Comparison of ENCODE assay signal across 21 mouse cellular contexts in the genomic region with DNA sequence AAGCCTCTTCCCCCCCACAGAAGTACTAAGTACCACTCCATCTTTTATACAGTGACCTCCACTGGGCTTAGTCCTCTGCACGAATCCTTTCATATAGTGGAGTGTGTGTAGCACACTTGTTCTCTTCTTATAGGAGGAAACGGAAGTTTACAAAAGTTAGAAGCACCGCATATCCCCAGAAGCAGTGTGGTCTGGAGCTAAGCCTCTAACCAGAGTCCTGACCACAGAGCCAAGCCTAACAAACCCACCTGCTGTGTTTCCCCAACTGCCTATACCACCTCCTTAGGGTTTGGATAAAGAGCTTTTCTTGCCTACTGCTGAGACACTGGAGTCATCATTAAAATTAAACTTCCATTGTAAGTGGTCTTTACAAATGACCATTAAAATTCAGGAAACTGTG.
DNase-seq lines count a peak whose midpoint lies in the region; ATAC-seq lines count a peak whose summit lies in the region.
"Had no signal": no experiment of that assay in that cellular context is flagged by ENCODE, and none has a peak within 500 bp of the region (broad histone marks: within the 10 kb centered on the region; RNA-seq: fewer than 3 reads in every experiment).

No protein-coding gene starts in this region.

- H3K4me1 ChIP-seq in midbrain, embryonic 13.5 days (replicated peaks): no peaks in the 10 kb centered on the region
- H3K4me1 ChIP-seq: embryonic facial prominence, embryonic 10.5 days; embryonic facial prominence, embryonic 12.5 days; forebrain, embryonic 13.5 days; forebrain, embryonic 15.5 days had no signal

- H3K4me3 ChIP-seq in midbrain, embryonic 13.5 days (replicated peaks): no peak overlapping the region
- H3K4me3 ChIP-seq: embryonic facial prominence, embryonic 10.5 days; embryonic facial prominence, embryonic 12.5 days; forebrain, embryonic 13.5 days; forebrain, embryonic 15.5 days had no signal

- H3K9me3 ChIP-seq in midbrain, embryonic 13.5 days: no peaks in the 10 kb centered on the region
- H3K9me3 ChIP-seq: embryonic facial prominence, embryonic 10.5 days; embryonic facial prominence, embryonic 12.5 days; forebrain, embryonic 15.5 days had no signal

- ATAC-seq in granulocyte monocyte progenitor cell, adult 5-6 weeks (replicated peaks; ENCODE audit: poor library complexity, severe bottlenecking): peak; percentile 27; the same call in 1 of the 2 replicates
- 0 out of 2 replicates have a peak, but pooled peaks have one; percentile 27 for ATAC-seq in megakaryocyte, adult 5-6 weeks (ENCODE audit: poor library complexity, severe bottlenecking)
- ATAC-seq in midbrain, embryonic 13.5 days: no peak
- ATAC-seq: forebrain, embryonic 13.5 days; forebrain, embryonic 15.5 days; forebrain, postnatal 0 days had no signal

- no peaks in the 10 kb centered on the region for H3K36me3 ChIP-seq in splenic B cell, adult 2 months (ENCODE audit: control insufficient read depth, insufficient read depth, low read length, poor library complexity, severe bottlenecking)
- H3K36me3 ChIP-seq in midbrain, embryonic 13.5 days: no peaks in the 10 kb centered on the region
- H3K36me3 ChIP-seq: embryonic facial prominence, embryonic 10.5 days; embryonic facial prominence, embryonic 12.5 days; forebrain, embryonic 15.5 days had no signal

- 46% methylated on average over 3 of the region's 3 CpGs for WGBS in midbrain, embryonic 13.5 days

- H3K27me3 ChIP-seq in splenic B cell, adult 2 months (ENCODE audit: control insufficient read depth, insufficient read depth, low read length, poor library complexity, severe bottlenecking): no peaks in the 10 kb centered on the region
- no peaks in the 10 kb centered on the region for H3K27me3 ChIP-seq in midbrain, embryonic 13.5 days
- H3K27me3 ChIP-seq: embryonic facial prominence, embryonic 12.5 days; forebrain, embryonic 13.5 days; forebrain, embryonic 15.5 days had no signal

- no peak overlapping the region for H3K9ac ChIP-seq in midbrain, embryonic 13.5 days (replicated peaks)
- H3K9ac ChIP-seq: embryonic facial prominence, embryonic 12.5 days; forebrain, embryonic 13.5 days; forebrain, embryonic 15.5 days; forebrain, postnatal 0 days had no signal

- H3K4me2 ChIP-seq in midbrain, embryonic 13.5 days (replicated peaks): no peak overlapping the region
- H3K4me2 ChIP-seq: embryonic facial prominence, embryonic 12.5 days; forebrain, embryonic 13.5 days; forebrain, embryonic 15.5 days had no signal

- peak; percentile 26 for DNase-seq in thymus, postnatal 0 days (ENCODE audit: low spot score)
- DNase-seq in thymus, postnatal 4 days: no peak
- peak; percentile 13 for DNase-seq in splenic B cell, adult 2 months (ENCODE audit: low read depth, low spot score)
- DNase-seq in adrenal gland, postnatal 4 days (ENCODE audit: low spot score in 2 of 2): no peak
- no peak for DNase-seq in ovary, postnatal 10 days (ENCODE audit: low spot score)
- DNase-seq: adrenal gland, adult 2 months; adrenal gland, postnatal 10 days; adrenal gland, postnatal 25 days; cerebellum, adult 18-20 months; cerebellum, adult 8-10 months; cerebellum, adult 9-11 months; cerebellum, postnatal 14 days; cerebellum, postnatal 36 days; forebrain, postnatal 0 days had no signal

- no peak overlapping the region for H3K27ac ChIP-seq in midbrain, embryonic 13.5 days
- H3K27ac ChIP-seq: embryonic facial prominence, embryonic 10.5 days; embryonic facial prominence, embryonic 12.5 days; forebrain, embryonic 13.5 days; forebrain, embryonic 15.5 days had no signal

Comparison
In these comparisons a context has a peak if more than half of its experiments do, and no peak if none do; other contexts are left out.
1. DNase-seq: peak in thymus, postnatal 0 days (single experiment) and splenic B cell, adult 2 months (single experiment); none in thymus, postnatal 4 days (single experiment), adrenal gland, postnatal 4 days (0 of 2) and ovary, postnatal 10 days (single experiment).